9 mouse cellular contexts compared by ENCODE assay signal in the genomic region with DNA sequence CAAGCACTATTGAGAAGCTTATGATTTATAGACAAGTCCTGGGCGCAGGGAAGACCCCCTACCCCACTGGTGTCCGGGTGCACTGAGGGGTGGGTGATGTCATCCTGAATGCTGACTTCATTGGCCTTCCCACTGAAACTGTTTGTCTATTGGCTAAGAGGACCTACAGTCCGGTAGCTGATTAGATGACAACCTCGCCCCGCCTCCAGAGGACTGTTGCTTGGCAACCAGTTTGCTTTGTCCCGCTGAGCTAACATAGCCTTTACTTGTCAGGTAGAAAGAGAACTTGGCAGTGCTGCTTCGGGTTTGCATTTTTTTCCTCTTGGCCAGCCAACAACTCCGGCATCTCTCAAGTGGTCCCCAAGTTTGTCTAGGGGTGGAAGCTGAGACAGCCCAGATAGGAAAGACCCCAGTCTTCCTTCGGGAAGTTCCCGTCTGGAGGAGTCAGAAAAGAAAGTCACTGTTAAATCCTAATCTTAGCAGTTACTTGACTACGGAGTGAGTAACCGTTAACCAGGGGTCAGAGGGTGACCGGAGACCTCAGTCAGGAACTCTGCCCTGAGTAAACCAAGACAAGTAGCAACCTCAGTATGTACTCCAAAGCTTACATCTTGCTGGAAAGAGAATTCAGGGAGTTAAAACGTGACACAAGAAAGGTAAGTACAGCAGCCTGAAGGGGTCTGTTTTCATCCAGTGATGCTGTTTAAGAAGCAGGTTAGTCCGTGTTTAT. TPM values are rescaled to one million over a fixed set of nuclear protein-coding genes. Genes with fewer than 3 reads are reported as not detected.
DNase-seq lines count a peak whose midpoint lies in the region; ATAC-seq lines count a peak whose summit lies in the region.
"Had no signal": no experiment of that assay in that cellular context is flagged by ENCODE, and none has a peak within 500 bp of the region (broad histone marks: within the 10 kb centered on the region; RNA-seq: fewer than 3 reads in every experiment).

A gene (plus strand): TSS at position 258 of the 730 bp plus-strand sequence.

- peak within 1 kb of the TSS; percentile 54 for H3K9ac ChIP-seq in heart, embryonic 13.5 days
- no peak within 1 kb of the TSS for H3K9ac ChIP-seq in kidney, embryonic 16.5 days (replicated peaks; ENCODE audit: low read length)
- H3K9ac ChIP-seq in limb, embryonic 15.5 days, result no peak within 1 kb of the TSS
- H3K9ac ChIP-seq in midbrain, embryonic 16.5 days (ENCODE audit: low read depth, low read length), result peak within 1 kb of the TSS; percentile 39; the same call in 1 of the 2 replicates

- H3K4me2 ChIP-seq in heart, embryonic 13.5 days, result peak within 1 kb of the TSS; percentile 63
- peak within 1 kb of the TSS; percentile 49 for H3K4me2 ChIP-seq in kidney, embryonic 16.5 days (replicated peaks; ENCODE audit: low read depth, low read length)
- 0 out of 2 replicates have a peak within 1 kb of the TSS, but pooled peaks have one; percentile 14 for H3K4me2 ChIP-seq in limb, embryonic 15.5 days
- H3K4me2 ChIP-seq in midbrain, embryonic 16.5 days (ENCODE audit: low read length), result peak within 1 kb of the TSS; percentile 62

- 33% methylated on average over 15 of the region's 15 CpGs for WGBS in heart, embryonic 13.5 days
- 21% methylated on average over 15 of the region's 15 CpGs for WGBS in kidney, embryonic 16.5 days
- WGBS in limb, embryonic 15.5 days, result 31% methylated on average over 15 of the region's 15 CpGs
- 23% methylated on average over 15 of the region's 15 CpGs for WGBS in midbrain, embryonic 16.5 days

- no peak for ATAC-seq in heart, embryonic 13.5 days (ENCODE audit: extremely low read depth, insufficient number of reproducible peaks, low FRiP score, low TSS enrichment)
- ATAC-seq in kidney, embryonic 16.5 days (ENCODE audit: low FRiP score, low TSS enrichment), result peak; percentile 91
- ATAC-seq in limb, embryonic 15.5 days (ENCODE audit: insufficient number of reproducible peaks, low FRiP score, low TSS enrichment, low read depth), result no peak
- peak; percentile 96 for ATAC-seq in midbrain, embryonic 16.5 days
- no peak for ATAC-seq in erythroid progenitor cell, adult 5-6 weeks (replicated peaks; ENCODE audit: low FRiP score, poor library complexity, severe bottlenecking)
- no peak for ATAC-seq in monocyte, adult 5-6 weeks (replicated peaks; ENCODE audit: insufficient number of reproducible peaks, low FRiP score, low TSS enrichment, poor library complexity, severe bottlenecking)

- H3K4me3 ChIP-seq in heart, embryonic 13.5 days, result peak within 1 kb of the TSS; percentile 37
- H3K4me3 ChIP-seq in kidney, embryonic 16.5 days (ENCODE audit: low read length), result peak within 1 kb of the TSS; percentile 39
- H3K4me3 ChIP-seq in limb, embryonic 15.5 days, result no peak within 1 kb of the TSS
- H3K4me3 ChIP-seq in midbrain, embryonic 16.5 days (ENCODE audit: low read depth, low read length), result peak within 1 kb of the TSS; percentile 32
- H3K4me3 ChIP-seq: megakaryocyte, embryonic 14.5 days had no signal

- no peaks in the 10 kb centered on the region for H3K27me3 ChIP-seq in heart, embryonic 13.5 days (replicated peaks)
- H3K27me3 ChIP-seq in kidney, embryonic 16.5 days (ENCODE audit: insufficient read depth, low read length), result no peaks in the 10 kb centered on the region
- H3K27me3 ChIP-seq in limb, embryonic 15.5 days, result no peaks in the 10 kb centered on the region
- H3K27me3 ChIP-seq in midbrain, embryonic 16.5 days (ENCODE audit: control insufficient read depth, insufficient read depth, low read depth, low read length), result no peaks in the 10 kb centered on the region
- H3K27me3 ChIP-seq: megakaryocyte, embryonic 14.5 days had no signal

- no peaks in the 10 kb centered on the region for H3K36me3 ChIP-seq in heart, embryonic 13.5 days
- H3K36me3 ChIP-seq in kidney, embryonic 16.5 days (ENCODE audit: insufficient read depth, low read length), result no peaks in the 10 kb centered on the region
- no peaks in the 10 kb centered on the region for H3K36me3 ChIP-seq in limb, embryonic 15.5 days
- H3K36me3 ChIP-seq in midbrain, embryonic 16.5 days (ENCODE audit: control insufficient read depth, insufficient read depth, low read length), result no peaks in the 10 kb centered on the region

- DNase-seq in adrenal gland, adult 8-10 months, result peak; percentile 63
- DNase-seq in embryo, embryonic 9.5 days (ENCODE audit: extremely low spot score), result peak; percentile 66

- no peak within 1 kb of the TSS for H3K27ac ChIP-seq in heart, embryonic 13.5 days (replicated peaks)
- peak within 1 kb of the TSS; percentile 53; the same call in 1 of the 2 replicates for H3K27ac ChIP-seq in kidney, embryonic 16.5 days (ENCODE audit: low read length)
- no peak within 1 kb of the TSS for H3K27ac ChIP-seq in limb, embryonic 15.5 days
- H3K27ac ChIP-seq in midbrain, embryonic 16.5 days (ENCODE audit: low read length), result no peak within 1 kb of the TSS

- H3K9me3 ChIP-seq in heart, embryonic 13.5 days, result no peaks in the 10 kb centered on the region
- H3K9me3 ChIP-seq in kidney, embryonic 16.5 days (ENCODE audit: low read length), result no peaks in the 10 kb centered on the region
- no peaks in the 10 kb centered on the region for H3K9me3 ChIP-seq in limb, embryonic 15.5 days
- H3K9me3 ChIP-seq in midbrain, embryonic 16.5 days (replicated peaks; ENCODE audit: control insufficient read depth, low read length, poor library complexity, severe bottlenecking), result no peaks in the 10 kb centered on the region
- H3K9me3 ChIP-seq: megakaryocyte, embryonic 14.5 days had no signal

- H3K4me1 ChIP-seq in heart, embryonic 13.5 days, result peaks cover 4% of the 10 kb centered on the region
- peaks cover 4% of the 10 kb centered on the region; the same call in 1 of the 2 replicates for H3K4me1 ChIP-seq in kidney, embryonic 16.5 days (ENCODE audit: insufficient read depth, low read length)
- H3K4me1 ChIP-seq in limb, embryonic 15.5 days, result peaks cover 5% of the 10 kb centered on the region; the same call in 1 of the 2 replicates
- H3K4me1 ChIP-seq in midbrain, embryonic 16.5 days (ENCODE audit: control insufficient read depth, insufficient read depth, low read length), result peaks cover 5% of the 10 kb centered on the region; the same call in 1 of the 2 replicates
- H3K4me1 ChIP-seq: megakaryocyte, embryonic 14.5 days had no signal

RNA-seq across cellular contexts. Expression of the gene that starts here (rescaled TPM):
- not detected for total RNA-seq in adrenal gland, adult 8-10 months (2022)
- 0.20 and 0.33 TPM in 2 replicates for polyA plus RNA-seq in heart, embryonic 13.5 days (2015; fragmentation: Nextera tagmentation; extraction: Ambion mirVana)
- 1.3 and 1.6 TPM in 2 replicates for polyA plus RNA-seq in kidney, embryonic 16.5 days (2015; fragmentation: Nextera tagmentation; extraction: Ambion mirVana)
- 0.15 and 0.33 TPM in 2 replicates for polyA plus RNA-seq in limb, embryonic 15.5 days (2015; fragmentation: Nextera tagmentation; extraction: Ambion mirVana)
- 0.53 and 0.82 TPM in 2 replicates for polyA plus RNA-seq in midbrain, embryonic 16.5 days (2015; fragmentation: Nextera tagmentation; extraction: Ambion mirVana)
- not detected in 2 replicates for total RNA-seq in erythroid progenitor cell, adult 5-6 weeks (2015; ENCODE audit: low replicate concordance)
- not detected in 2 replicates for total RNA-seq in erythroid progenitor cell, adult 5-6 weeks (2017; ENCODE audit: low replicate concordance)
- not detected in 3 replicates for total RNA-seq in monocyte, adult 5-6 weeks (2017)

Comparison
In these comparisons a context has a peak if more than half of its experiments do, and no peak if none do; other contexts are left out.
1. Peak in DNase-seq in adrenal gland, adult 8-10 months; RNA of the gene not detected or under 1 TPM.
2. Peak in ATAC-seq, H3K4me3 ChIP-seq, H3K9ac ChIP-seq and H3K4me2 ChIP-seq in midbrain, embryonic 16.5 days; RNA of the gene not detected or under 1 TPM.